Mouse (Mus musculus): ENCODE data around the gene Cfap299. TPM values are rescaled to one million over a fixed set of nuclear protein-coding genes. Genes with fewer than 3 reads are reported as not detected.
"Not testable (repeated sequence)": the region's sequence is repeated elsewhere in the genome, so short reads cannot be mapped to it uniquely, and the experiment has no call there.

The Cfap299 gene
- polyA plus RNA-seq, 1 experiment = not detected

- Histone ChIP-seq H3K27ac (ENCODE audit: insufficient read depth, low read depth, low read length) (no peak overlapping the region), H3K4me3 (ENCODE audit: insufficient read depth, low read length) (no peak overlapping the region), H3K4me1 (ENCODE audit: control insufficient read depth, insufficient read depth, low read length) (no peaks in the 10 kb centered on the region)
- TF ChIP-seq CTCF (IDR thresholded peaks at IDR 0.05; ENCODE audit: low read depth, low read length) = no peak
- TF ChIP-seq POLR2A (IDR thresholded peaks at IDR 0.05; ENCODE audit: borderline replicate concordance, low read depth, low read length) = no peak
These were observed 232.2 kb downstream of the Cfap299 start for GRCm38 (mm10) chr5:98561301-98561700.

- no peak overlapping the region for H3K27ac ChIP-seq (ENCODE audit: insufficient read depth, low read depth, low read length)
- H3K4me1 ChIP-seq (ENCODE audit: control insufficient read depth, insufficient read depth, low read length) = no peaks in the 10 kb centered on the region
- TF ChIP-seq POLR2A (IDR thresholded peaks at IDR 0.05; ENCODE audit: borderline replicate concordance, low read depth, low read length) = no peak
- TF ChIP-seq CTCF (IDR thresholded peaks at IDR 0.05; ENCODE audit: low read depth, low read length) = no peak
- no peak overlapping the region for H3K4me3 ChIP-seq (ENCODE audit: insufficient read depth, low read length)
These were observed 233.7 kb downstream of the Cfap299 start for GRCm38 (mm10) chr5:98562806-98563205.

GRCm38 (mm10) chr5:98563801-98564200 is 234.7 kb downstream of the Cfap299 start:
- Histone ChIP-seq H3K4me3 (ENCODE audit: insufficient read depth, low read length) (no peak overlapping the region), H3K4me1 (ENCODE audit: control insufficient read depth, insufficient read depth, low read length) (no peaks in the 10 kb centered on the region)

GRCm38 (mm10) chr5:98566461-98567193 is 237.5 kb downstream of the Cfap299 start:
- Histone ChIP-seq H3K27ac (ENCODE audit: insufficient read depth, low read depth, low read length) (no peak overlapping the region), H3K4me1 (ENCODE audit: control insufficient read depth, insufficient read depth, low read length) (no peaks in the 10 kb centered on the region), H3K4me3 (ENCODE audit: insufficient read depth, low read length) (no peak overlapping the region)
- TF ChIP-seq POLR2A (IDR thresholded peaks at IDR 0.05; ENCODE audit: borderline replicate concordance, low read depth, low read length) (no peak), CTCF (IDR thresholded peaks at IDR 0.05; ENCODE audit: low read depth, low read length) (no peak)

More at GRCm38 (mm10) chr5:98563801-98564200, 234.7 kb downstream of the Cfap299 start:
- TF ChIP-seq CTCF (IDR thresholded peaks at IDR 0.05; ENCODE audit: low read depth, low read length) = no peak
- TF ChIP-seq POLR2A (IDR thresholded peaks at IDR 0.05; ENCODE audit: borderline replicate concordance, low read depth, low read length) = no peak
- no peak overlapping the region for H3K27ac ChIP-seq (ENCODE audit: insufficient read depth, low read depth, low read length)

GRCm38 (mm10) chr5:98568481-98568880 is 239.4 kb downstream of the Cfap299 start:
- no peak overlapping the region for H3K4me3 ChIP-seq (ENCODE audit: insufficient read depth, low read length)
- no peaks in the 10 kb centered on the region for H3K4me1 ChIP-seq (ENCODE audit: control insufficient read depth, insufficient read depth, low read length)
- H3K27ac ChIP-seq (ENCODE audit: insufficient read depth, low read depth, low read length) = no peak overlapping the region
- no peak for TF ChIP-seq POLR2A (IDR thresholded peaks at IDR 0.05; ENCODE audit: borderline replicate concordance, low read depth, low read length)
- no peak for TF ChIP-seq CTCF (IDR thresholded peaks at IDR 0.05; ENCODE audit: low read depth, low read length)

GRCm38 (mm10) chr5:98569029-98569513 is 240.0 kb downstream of the Cfap299 start:
- Histone ChIP-seq H3K4me1 (ENCODE audit: control insufficient read depth, insufficient read depth, low read length) (no peaks in the 10 kb centered on the region), H3K4me3 (ENCODE audit: insufficient read depth, low read length) (no peak overlapping the region), H3K27ac (ENCODE audit: insufficient read depth, low read depth, low read length) (no peak overlapping the region)
- TF ChIP-seq POLR2A (IDR thresholded peaks at IDR 0.05; ENCODE audit: borderline replicate concordance, low read depth, low read length) (no peak), CTCF (IDR thresholded peaks at IDR 0.05; ENCODE audit: low read depth, low read length) (no peak)

GRCm38 (mm10) chr5:98572392-98572791 is 243.3 kb downstream of the Cfap299 start:
- no peak overlapping the region for H3K4me3 ChIP-seq (ENCODE audit: insufficient read depth, low read length)
- no peak overlapping the region for H3K27ac ChIP-seq (ENCODE audit: insufficient read depth, low read depth, low read length)
- no peaks in the 10 kb centered on the region for H3K4me1 ChIP-seq (ENCODE audit: control insufficient read depth, insufficient read depth, low read length)
- TF ChIP-seq POLR2A (IDR thresholded peaks at IDR 0.05; ENCODE audit: borderline replicate concordance, low read depth, low read length) = no peak
- TF ChIP-seq CTCF (IDR thresholded peaks at IDR 0.05; ENCODE audit: low read depth, low read length) = no peak

GRCm38 (mm10) chr5:98574711-98575470 is 245.8 kb downstream of the Cfap299 start:
- TF ChIP-seq POLR2A (IDR thresholded peaks at IDR 0.05; ENCODE audit: borderline replicate concordance, low read depth, low read length) (no peak), CTCF (IDR thresholded peaks at IDR 0.05; ENCODE audit: low read depth, low read length) (no peak)
- no peak overlapping the region for H3K27ac ChIP-seq (ENCODE audit: insufficient read depth, low read depth, low read length)
- H3K4me3 ChIP-seq (ENCODE audit: insufficient read depth, low read length) = no peak overlapping the region
- no peaks in the 10 kb centered on the region for H3K4me1 ChIP-seq (ENCODE audit: control insufficient read depth, insufficient read depth, low read length)

GRCm38 (mm10) chr5:98575471-98575834 is 246.3 kb downstream of the Cfap299 start:
- H3K4me3 ChIP-seq (ENCODE audit: insufficient read depth, low read length) = no peak overlapping the region
- no peaks in the 10 kb centered on the region for H3K4me1 ChIP-seq (ENCODE audit: control insufficient read depth, insufficient read depth, low read length)
- H3K27ac ChIP-seq (ENCODE audit: insufficient read depth, low read depth, low read length) = no peak overlapping the region
- no peak for TF ChIP-seq CTCF (IDR thresholded peaks at IDR 0.05; ENCODE audit: low read depth, low read length)
- no peak for TF ChIP-seq POLR2A (IDR thresholded peaks at IDR 0.05; ENCODE audit: borderline replicate concordance, low read depth, low read length)

GRCm38 (mm10) chr5:98576538-98576937 is 247.4 kb downstream of the Cfap299 start:
- H3K4me1 ChIP-seq (ENCODE audit: control insufficient read depth, insufficient read depth, low read length); H3K4me3 ChIP-seq (ENCODE audit: insufficient read depth, low read length); H3K27ac ChIP-seq (ENCODE audit: insufficient read depth, low read depth, low read length): not testable (repeated sequence)
